Mouse (Mus musculus) thymus, adult 2 months (tissue): Measurements from ENCODE around the gene Hecw2.

Experiments used
- CTCF ChIP-seq: fragments of 200-500 bp; IDR thresholded peaks from 2 replicates; pipeline ENCODE4 v1.5.1; 2012; ENCODE audit warnings: mild to moderate bottlenecking, control low read depth, low read length, moderate library complexity, borderline replicate concordance; ENCODE audit not compliant: control insufficient read depth, poor library complexity, insufficient read depth; ENCODE audit errors: extremely low read depth
- POLR2A ChIP-seq: fragments of 200-500 bp; IDR thresholded peaks from 2 replicates; pipeline ENCODE4 v1.6.1; 2012; ENCODE audit warnings: mild to moderate bottlenecking, low read length, control low read depth, moderate library complexity; ENCODE audit not compliant: control insufficient read depth, poor library complexity, insufficient read depth; ENCODE audit errors: extremely low read depth

- no peak for TF ChIP-seq CTCF
- no peak for TF ChIP-seq POLR2A
Observed at GRCm38 (mm10) chr1:54012414-54012813, 182.6 kb downstream of the Hecw2 start.
